Mouse (Mus musculus): ENCODE results near the gene Aph1a. TPM values are rescaled to one million over a fixed set of nuclear protein-coding genes. Genes with fewer than 3 reads are reported as not detected.

Aph1a gene
- polyA plus RNA-seq, 1 experiment from 2014 or later: 33.8 TPM

DNA sequence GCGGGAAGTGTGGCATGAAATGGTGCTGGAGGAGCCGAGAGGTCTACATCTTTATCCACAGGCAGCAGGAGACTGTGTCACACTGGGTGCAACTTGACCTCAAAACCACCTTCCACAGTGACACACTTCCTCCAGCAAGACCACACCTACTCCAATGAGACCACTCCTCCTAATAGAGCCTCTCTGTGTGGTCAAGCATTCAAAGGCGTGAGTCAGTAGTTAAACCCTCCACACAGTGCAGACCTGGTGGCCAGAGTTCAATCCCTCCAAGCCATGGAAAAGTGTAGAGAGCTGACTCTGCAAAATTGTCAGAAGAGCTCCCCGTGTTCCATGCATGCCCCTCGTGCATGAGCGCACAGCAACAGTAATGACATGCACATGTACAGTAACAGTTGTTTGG is 49.0 kb downstream of the Aph1a start:
- no peaks in the 10 kb centered on the region for H3K9me3 ChIP-seq
- ATAC-seq (ENCODE audit: low FRiP score, low read depth): no peak
- H3K36me3 ChIP-seq: peaks cover 81% of the 10 kb centered on the region
- no peak overlapping the region for H3K9ac ChIP-seq (replicated peaks)
- no peak overlapping the region for H3K4me2 ChIP-seq (replicated peaks)
- WGBS: 87% methylated on average over 6 of the region's 6 CpGs
- H3K27me3 ChIP-seq: no peaks in the 10 kb centered on the region
- no peaks in the 10 kb centered on the region for H3K4me1 ChIP-seq
- no peak overlapping the region for H3K27ac ChIP-seq (replicated peaks)
- H3K4me3 ChIP-seq: no peak overlapping the region

GRCm38 (mm10) chr3:95943226-95943625 is 49.5 kb downstream of the Aph1a start:
- Histone ChIP-seq H3K36me3 (peaks cover 77% of the 10 kb centered on the region), H3K4me2 (replicated peaks) (no peak overlapping the region), H3K27me3 (no peaks in the 10 kb centered on the region), H3K4me1 (no peaks in the 10 kb centered on the region), H3K27ac (replicated peaks) (no peak overlapping the region), H3K9me3 (no peaks in the 10 kb centered on the region), H3K9ac (replicated peaks) (no peak overlapping the region), H3K4me3 (no peak overlapping the region)
- ATAC-seq (ENCODE audit: low FRiP score, low read depth): no peak
- 91% methylated on average over 7 of the region's 7 CpGs for WGBS

DNA sequence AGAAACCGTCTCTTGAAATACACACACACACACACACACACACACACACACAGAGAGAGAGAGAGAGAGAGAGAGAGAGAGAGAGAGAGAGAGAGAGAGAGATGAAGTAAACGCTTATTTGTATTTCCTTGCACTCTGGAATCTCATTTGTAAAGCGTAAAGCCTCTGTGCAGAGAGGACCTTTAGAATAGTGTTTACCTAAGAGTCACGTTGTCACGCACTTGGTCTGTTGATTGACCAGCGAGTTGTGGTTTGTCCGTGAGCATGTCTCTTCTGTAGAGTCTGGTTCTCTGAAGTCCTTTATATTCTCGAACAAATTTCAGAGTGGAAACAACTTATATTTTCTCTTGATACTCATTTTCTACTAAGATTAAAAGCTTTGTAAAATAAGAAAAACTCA is 51.0 kb downstream of the Aph1a start:
- H3K36me3 ChIP-seq: peaks cover 71% of the 10 kb centered on the region
- WGBS: 94% methylated on average over 8 of the region's 8 CpGs

GRCm38 (mm10) chr3:95945731-95946240 is 52.0 kb downstream of the Aph1a start:
- H3K36me3 ChIP-seq: peaks cover 61% of the 10 kb centered on the region
- no peak for ATAC-seq (ENCODE audit: low FRiP score, low read depth)
- 88% methylated on average over 14 of the region's 14 CpGs for whole genome bisulfite sequencing
- H3K4me2 ChIP-seq (replicated peaks): no peak overlapping the region
- H3K9me3 ChIP-seq: no peaks in the 10 kb centered on the region
- no peaks in the 10 kb centered on the region for H3K27me3 ChIP-seq
- H3K4me3 ChIP-seq: no peak overlapping the region
- H3K4me1 ChIP-seq: no peaks in the 10 kb centered on the region
- H3K9ac ChIP-seq (replicated peaks): no peak overlapping the region
- H3K27ac ChIP-seq (replicated peaks): no peak overlapping the region

More for the DNA sequence above, 51.0 kb downstream of the Aph1a start:
- Histone ChIP-seq H3K9me3 (no peaks in the 10 kb centered on the region), H3K4me1 (no peaks in the 10 kb centered on the region), H3K27me3 (no peaks in the 10 kb centered on the region), H3K4me2 (replicated peaks) (no peak overlapping the region), H3K4me3 (no peak overlapping the region), H3K9ac (replicated peaks) (no peak overlapping the region), H3K27ac (replicated peaks) (no peak overlapping the region)
- ATAC-seq (ENCODE audit: low FRiP score, low read depth): no peak

Other genes with a start within 250 kb of the Aph1a start
- 74.3 and 88.9 TPM in 2 replicates for gene Mcl1, start 235.2 kb upstream of the Aph1a start, polyA plus RNA-seq (2016; fragmentation: Nextera tagmentation; extraction: Ambion mirVana)
- 1.3 and 1.5 TPM in 2 replicates for gene Adamtsl4, start 206.1 kb upstream of the Aph1a start, polyA plus RNA-seq (2016; fragmentation: Nextera tagmentation; extraction: Ambion mirVana)
- 12.8 and 14.2 TPM in 2 replicates for gene Ecm1, start 154.4 kb upstream of the Aph1a start, polyA plus RNA-seq (2016; fragmentation: Nextera tagmentation; extraction: Ambion mirVana)
- 50.5 and 52.3 TPM in 2 replicates for gene Tars2, start 133.8 kb upstream of the Aph1a start, polyA plus RNA-seq (2016; fragmentation: Nextera tagmentation; extraction: Ambion mirVana)
- gene Rprd2, start 75.1 kb upstream of the Aph1a start, polyA plus RNA-seq (2016; fragmentation: Nextera tagmentation; extraction: Ambion mirVana): 29.2 and 29.4 TPM in 2 replicates
- 55.8 and 61.1 TPM in 2 replicates for gene Prpf3, start 38.1 kb upstream of the Aph1a start, polyA plus RNA-seq (2016; fragmentation: Nextera tagmentation; extraction: Ambion mirVana)
- 341 and 343 TPM in 2 replicates for gene Mrps21, start 22.4 kb upstream of the Aph1a start, polyA plus RNA-seq (2016; fragmentation: Nextera tagmentation; extraction: Ambion mirVana)
- gene Ciart, start 11.7 kb upstream of the Aph1a start, polyA plus RNA-seq (2016; fragmentation: Nextera tagmentation; extraction: Ambion mirVana): 3.9 and 4.7 TPM in 2 replicates
- 10.2 and 12.4 TPM in 2 replicates for gene BC028528, start 2.0 kb upstream of the Aph1a start, polyA plus RNA-seq (2016; fragmentation: Nextera tagmentation; extraction: Ambion mirVana)
- gene Car14, start 10.7 kb downstream of the Aph1a start, polyA plus RNA-seq (2016; fragmentation: Nextera tagmentation; extraction: Ambion mirVana): 19.2 and 19.5 TPM in 2 replicates
- gene Anp32e, start 35.3 kb downstream of the Aph1a start, polyA plus RNA-seq (2016; fragmentation: Nextera tagmentation; extraction: Ambion mirVana): 328 and 374 TPM in 2 replicates
- gene Plekho1, start 102.0 kb downstream of the Aph1a start, polyA plus RNA-seq (2016; fragmentation: Nextera tagmentation; extraction: Ambion mirVana): 80.1 and 82.5 TPM in 2 replicates
- 39.7 and 51.2 TPM in 2 replicates for gene Vps45, start 164.5 kb downstream of the Aph1a start, polyA plus RNA-seq (2016; fragmentation: Nextera tagmentation; extraction: Ambion mirVana)
- gene Otud7b, start 210.6 kb downstream of the Aph1a start, polyA plus RNA-seq (2016; fragmentation: Nextera tagmentation; extraction: Ambion mirVana): 16.2 and 19.1 TPM in 2 replicates